Mouse (Mus musculus) midbrain, embryonic 16.5 days (tissue): ENCODE data around the gene Rgcc. TPM values are rescaled to one million over a fixed set of nuclear protein-coding genes. Genes with fewer than 3 reads are reported as not detected.

Source experiments
- ATAC-seq: fragments of 200-750 bp; cut with Nextera tagmentation; 2 replicates; pipeline ENCODE4 v1.8.0; 2017; ENCODE audit warnings: moderate TSS enrichment
- H3K27ac ChIP-seq: fragments of 300-500 bp; sonication (generic); 2 replicates; pipeline ENCODE4 v1.5.1; 2014; ENCODE audit warnings: mild to moderate bottlenecking, low read length, mixed read lengths
- H3K27me3 ChIP-seq: fragments of 300-500 bp; sonication (generic); 2 replicates; pipeline ENCODE4 v1.6.1; 2014; ENCODE audit warnings: low read depth, low read length, mixed read lengths; ENCODE audit not compliant: control insufficient read depth, insufficient read depth
- H3K36me3 ChIP-seq: fragments of 300-500 bp; sonication (generic); 2 replicates; pipeline ENCODE4 v1.6.1; 2014; ENCODE audit warnings: mild to moderate bottlenecking, low read length, moderate library complexity, mixed read lengths; ENCODE audit not compliant: control insufficient read depth, insufficient read depth
- H3K4me1 ChIP-seq: fragments of 300-500 bp; sonication (generic); 2 replicates; pipeline ENCODE4 v1.6.1; 2014; ENCODE audit warnings: mild to moderate bottlenecking, low read length, mixed read lengths; ENCODE audit not compliant: control insufficient read depth, insufficient read depth
- H3K4me2 ChIP-seq: fragments of 300-500 bp; sonication (generic); 2 replicates; pipeline ENCODE4 v1.6.1; 2014; ENCODE audit warnings: mild to moderate bottlenecking, low read length, mixed read lengths
- H3K4me3 ChIP-seq: fragments of 300-500 bp; sonication (generic); 2 replicates; pipeline ENCODE4 v1.5.1; 2014; ENCODE audit warnings: low read depth, mild to moderate bottlenecking, low read length, moderate library complexity, mixed read lengths
- H3K9ac ChIP-seq: fragments of 300-500 bp; sonication (generic); 2 replicates; pipeline ENCODE4 v1.6.1; 2014; ENCODE audit warnings: low read depth, low read length, mixed read lengths
- H3K9me3 ChIP-seq: fragments of 300-500 bp; sonication (generic); replicated peaks from 2 replicates; pipeline ENCODE4 v1.6.1; 2014; ENCODE audit warnings: mild to moderate bottlenecking, low read length, mixed read lengths; ENCODE audit not compliant: control insufficient read depth, poor library complexity, severe bottlenecking
- WGBS: fragments of 180-500 bp; shearing (Covaris S2); extraction: QIAGEN DNeasy Blood & Tissue Kit; methylation state at CpG from one replicate; pipeline ENCODE4 v1.1.7; 2014; 5-methylcytosine and 5-hydroxymethylcytosine counted together
- polyA plus RNA-seq: library from polyadenylated mRNA; unstranded; fragments of >200 nt; fragmentation: Nextera tagmentation; extraction: Ambion mirVana; gene quantifications from 2 replicates; pipeline ENCODE4 v1.2.1, GENCODE M21; 2015

Rgcc gene
- polyA plus RNA-seq, 1 experiment from 2014 or later = 36.4 TPM

GRCm38 (mm10) chr14:79242386-79242720, 59.1 kb downstream of the Rgcc start:
- H3K9ac ChIP-seq = no peak overlapping the region
- H3K9me3 ChIP-seq = no peaks in the 10 kb centered on the region

GRCm38 (mm10) chr14:79241656-79242385, 59.6 kb downstream of the Rgcc start:
- no peaks in the 10 kb centered on the region for H3K9me3 ChIP-seq
- H3K4me1 ChIP-seq = 0 out of 2 replicates have a peak, but pooled peaks cover 2% of the 10 kb centered on the region
- no peaks in the 10 kb centered on the region for H3K36me3 ChIP-seq
- no peak overlapping the region for H3K4me2 ChIP-seq
- 77% methylated on average over 6 of the region's 6 CpGs for WGBS
- ATAC-seq = no peak
- no peak overlapping the region for H3K4me3 ChIP-seq
- no peaks in the 10 kb centered on the region for H3K27me3 ChIP-seq
- H3K9ac ChIP-seq = no peak overlapping the region
- H3K27ac ChIP-seq = no peak overlapping the region

More at GRCm38 (mm10) chr14:79242386-79242720, 59.1 kb downstream of the Rgcc start:
- no peaks in the 10 kb centered on the region for H3K27me3 ChIP-seq
- ATAC-seq = no peak
- H3K4me2 ChIP-seq = no peak overlapping the region
- H3K36me3 ChIP-seq = no peaks in the 10 kb centered on the region
- H3K4me3 ChIP-seq = no peak overlapping the region
- 0 out of 2 replicates have a peak, but pooled peaks cover 2% of the 10 kb centered on the region for H3K4me1 ChIP-seq
- no peak overlapping the region for H3K27ac ChIP-seq

GRCm38 (mm10) chr14:79241057-79241570, 60.3 kb downstream of the Rgcc start:
- Histone ChIP-seq H3K4me3 (no peak overlapping the region), H3K4me2 (no peak overlapping the region), H3K36me3 (no peaks in the 10 kb centered on the region), H3K9me3 (no peaks in the 10 kb centered on the region), H3K27me3 (no peaks in the 10 kb centered on the region), H3K9ac (no peak overlapping the region), H3K4me1 (0 out of 2 replicates have a peak, but pooled peaks cover 2% of the 10 kb centered on the region), H3K27ac (no peak overlapping the region)
- 87% methylated on average over 4 of the region's 4 CpGs for WGBS
- no peak for ATAC-seq

- Histone ChIP-seq H3K9me3 (no peaks in the 10 kb centered on the region), H3K9ac (no peak overlapping the region), H3K36me3 (no peaks in the 10 kb centered on the region), H3K4me2 (no peak overlapping the region), H3K27ac (no peak overlapping the region), H3K27me3 (no peaks in the 10 kb centered on the region), H3K4me1 (no peaks in the 10 kb centered on the region), H3K4me3 (no peak overlapping the region)
- ATAC-seq = no peak
- WGBS = 93% methylated on average over 12 of the region's 12 CpGs
Observed at GRCm38 (mm10) chr14:79239402-79239801, 62.0 kb downstream of the Rgcc start.

Other genes starting within 250 kb of the Rgcc start
- not detected in 2 replicates for gene Zfp957, start 54.3 kb downstream of the Rgcc start, polyA plus RNA-seq
- 17.1 and 21.1 TPM in 2 replicates for gene Naa16, start 89.1 kb upstream of the Rgcc start, polyA plus RNA-seq
- 10.7 and 11.6 TPM in 2 replicates for gene Mtrf1, start 96.1 kb upstream of the Rgcc start, polyA plus RNA-seq
- gene Kbtbd7, start 124.9 kb upstream of the Rgcc start, polyA plus RNA-seq = 22.8 and 23.7 TPM in 2 replicates
- gene Kbtbd6, start 150.2 kb upstream of the Rgcc start, polyA plus RNA-seq = 1.5 TPM in 2 replicates
- gene Elf1, start 179.5 kb upstream of the Rgcc start, polyA plus RNA-seq = 2.0 and 2.9 TPM in 2 replicates
- gene Wbp4, start 179.9 kb upstream of the Rgcc start, polyA plus RNA-seq = 44.0 and 46.2 TPM in 2 replicates